Mouse (Mus musculus) adrenal gland, adult (tissue): ENCODE measurements at regions not wholly inside any gene's neighbourhood (a gene's known extent, or its start where the extent isn't known, plus 50 kb on each side); places are given as distances from the start of the nearest gene placed in this dataset.

Experiments
- DNase-seq, 2 experiments: peaks; one replicate each; pipeline ENCODE4 v3.0.0; 2022 to 2023; ENCODE audit warnings: low spot score in 1 of 2; ENCODE audit not compliant: inconsistent age in 2 of 2

DNA sequence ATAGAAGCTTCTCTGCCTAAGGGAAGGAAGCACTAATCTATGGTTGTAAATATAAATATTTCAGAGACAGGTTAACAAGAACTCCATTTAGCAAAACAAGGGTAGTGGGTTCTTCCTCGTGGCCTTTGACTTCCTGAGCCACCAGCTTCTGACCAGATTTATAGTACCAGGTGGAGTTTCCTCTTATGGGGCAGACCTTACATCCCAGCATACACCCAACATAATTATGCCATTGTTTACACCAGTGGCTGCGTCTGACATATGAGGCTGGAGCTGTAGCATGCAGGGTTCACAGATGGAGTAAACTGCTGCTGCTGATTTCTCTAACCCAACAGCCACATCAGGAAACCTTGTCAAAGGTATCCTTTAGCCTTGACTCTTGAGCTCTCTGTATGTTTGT lies 75.5 kb downstream of the Trib2 start:
- no peak for DNase-seq

- DNase-seq, result peak in 1 of 2 experiments; percentile 54
These were observed 77.7 kb downstream of the Trib2 start for GRCm38 (mm10) chr12:15738989-15739388.

GRCm38 (mm10) chr12:15731261-15731660 lies 85.5 kb downstream of the Trib2 start:
- DNase-seq, result peak; percentile 19 to 56

GRCm38 (mm10) chr12:15729696-15730095 lies 87.0 kb downstream of the Trib2 start:
- DNase-seq, result peak in 1 of 2 experiments; percentile 50

- DNase-seq, result no peak
These were observed 93.2 kb downstream of the Trib2 start for GRCm38 (mm10) chr12:15723529-15723928.

DNA sequence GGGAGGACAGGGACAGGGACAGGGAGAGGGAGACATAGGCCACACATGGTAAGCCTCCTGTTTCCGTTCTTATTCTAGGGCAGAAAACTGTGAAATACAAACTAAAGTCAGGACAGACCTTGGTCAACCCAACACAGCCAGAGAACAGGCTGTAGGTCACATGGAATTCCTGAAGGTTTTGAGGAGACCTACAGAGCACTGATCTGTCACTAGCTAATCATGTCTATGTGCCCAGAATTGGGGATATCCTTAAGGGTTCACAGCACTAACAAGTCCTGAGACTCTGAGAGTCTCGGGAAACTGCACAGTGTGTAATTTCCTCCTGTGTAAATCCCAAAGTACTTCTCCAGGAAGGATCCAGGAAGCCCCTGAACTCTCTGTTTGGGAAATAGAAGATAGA lies 94.6 kb downstream of the Trib2 start:
- no peak for DNase-seq

- no peak for DNase-seq
These were observed 96.6 kb downstream of the Trib2 start for GRCm38 (mm10) chr12:15720171-15720570.

GRCm38 (mm10) chr12:15718827-15719226 lies 97.9 kb downstream of the Trib2 start:
- DNase-seq, result peak; percentile 21 to 65

- peak; percentile 55 to 72 for DNase-seq
These were observed 98.7 kb downstream of the Trib2 start for GRCm38 (mm10) chr12:15717989-15718388.

- no peak for DNase-seq
These were observed 99.4 kb downstream of the Trib2 start for GRCm38 (mm10) chr12:15717342-15717741.

DNA sequence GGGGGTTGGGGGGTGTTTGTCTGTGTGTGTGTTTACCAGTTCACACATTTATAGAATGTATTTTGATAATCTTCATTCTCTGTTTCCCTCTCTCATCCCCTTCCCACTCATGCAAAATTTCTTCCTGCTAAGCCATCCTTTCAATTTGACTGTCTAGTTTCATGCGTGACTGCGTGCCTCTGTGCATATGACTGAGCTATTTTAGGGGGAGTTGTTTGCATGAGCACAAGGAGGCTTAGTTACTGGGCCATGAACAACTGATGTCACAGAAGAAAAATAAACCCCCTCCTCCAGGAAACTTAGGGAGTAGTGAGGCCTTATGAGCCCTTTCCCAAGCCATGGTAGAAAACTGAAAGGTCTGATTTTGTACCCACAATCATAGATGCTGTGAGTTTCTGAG lies 103.1 kb downstream of the Trib2 start:
- no peak for DNase-seq

- peak in 1 of 2 experiments; percentile 62 for DNase-seq
These were observed 109.1 kb downstream of the Trib2 start for GRCm38 (mm10) chr12:15707570-15708095.

DNA sequence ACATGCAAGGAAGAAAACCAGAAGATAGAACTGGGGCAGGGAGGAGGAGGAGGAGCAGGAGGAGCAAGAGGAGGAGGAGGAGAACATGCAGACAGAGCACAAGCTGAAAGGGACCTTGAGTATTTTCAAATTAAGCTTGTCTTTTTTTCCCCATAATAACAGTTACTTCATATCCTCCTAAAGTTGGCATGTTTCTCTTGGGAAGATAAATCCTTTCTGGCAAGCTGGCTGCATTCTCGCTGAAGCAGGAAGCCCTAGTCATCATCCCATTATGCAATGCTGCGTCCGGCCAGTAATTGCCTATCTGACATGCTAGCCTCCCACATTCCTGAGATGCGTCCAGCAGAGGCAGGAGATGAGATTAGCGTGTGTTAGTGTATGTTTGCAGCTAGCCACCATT lies 112.3 kb downstream of the Trib2 start:
- DNase-seq, result peak; percentile 77 to 91

GRCm38 (mm10) chr12:15702137-15702536 lies 114.6 kb downstream of the Trib2 start:
- DNase-seq, result no peak

DNA sequence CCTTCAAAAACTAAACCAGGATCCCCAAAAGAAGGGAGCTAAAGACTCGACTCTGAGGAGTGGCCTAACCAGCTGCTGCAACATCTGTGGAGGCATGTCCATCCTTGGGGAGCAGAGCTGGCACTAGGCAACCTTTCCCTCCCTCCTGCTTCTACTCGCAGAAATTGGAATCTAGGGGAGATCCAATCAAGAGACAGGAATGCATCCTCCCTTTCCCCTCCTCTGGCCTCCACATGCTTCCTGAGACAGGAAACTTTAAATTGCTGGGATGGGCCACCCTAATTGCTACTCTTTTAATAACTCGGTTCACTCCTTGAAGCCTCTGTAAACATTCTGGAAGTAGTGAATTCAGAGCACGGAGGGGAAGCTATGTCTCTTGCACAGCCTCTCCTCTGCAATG lies 117.9 kb downstream of the Trib2 start:
- DNase-seq, result peak in 1 of 2 experiments; percentile 27

DNA sequence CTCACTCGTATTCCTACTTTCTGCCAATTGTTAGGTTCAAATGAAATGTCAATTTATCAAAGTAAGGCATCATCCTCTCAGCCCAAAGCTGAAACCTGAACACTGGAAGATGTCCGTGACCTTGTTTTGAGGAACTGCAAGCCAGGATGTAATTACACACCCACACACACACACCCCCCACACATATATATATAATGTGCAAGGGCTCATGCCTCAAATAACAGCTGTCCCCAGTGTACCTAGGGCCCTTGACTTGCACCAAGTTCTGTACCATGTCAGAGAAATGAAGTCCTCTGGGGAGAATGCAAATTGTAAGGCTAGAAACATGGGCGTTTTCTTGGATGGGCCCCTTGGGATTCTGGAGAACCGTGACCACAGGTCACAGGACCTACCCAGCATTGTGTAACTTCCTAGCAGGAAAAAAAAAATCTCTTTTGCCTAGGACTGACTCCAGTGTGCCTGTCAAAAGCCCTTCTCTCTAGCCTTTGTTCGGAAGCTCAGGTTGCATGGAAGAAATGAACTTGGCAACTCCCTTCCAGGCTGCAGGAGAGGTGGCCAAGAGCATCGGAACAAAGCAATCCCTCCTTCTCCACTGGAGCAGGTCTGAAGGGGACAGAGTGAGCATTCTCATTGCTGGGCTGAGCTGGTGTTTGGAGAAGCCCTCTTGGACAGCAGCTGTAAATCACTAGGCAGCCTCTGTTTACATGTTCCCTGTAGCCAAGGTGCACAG lies 118.5 kb downstream of the Trib2 start:
- DNase-seq, result peak; percentile 19 to 58

DNA sequence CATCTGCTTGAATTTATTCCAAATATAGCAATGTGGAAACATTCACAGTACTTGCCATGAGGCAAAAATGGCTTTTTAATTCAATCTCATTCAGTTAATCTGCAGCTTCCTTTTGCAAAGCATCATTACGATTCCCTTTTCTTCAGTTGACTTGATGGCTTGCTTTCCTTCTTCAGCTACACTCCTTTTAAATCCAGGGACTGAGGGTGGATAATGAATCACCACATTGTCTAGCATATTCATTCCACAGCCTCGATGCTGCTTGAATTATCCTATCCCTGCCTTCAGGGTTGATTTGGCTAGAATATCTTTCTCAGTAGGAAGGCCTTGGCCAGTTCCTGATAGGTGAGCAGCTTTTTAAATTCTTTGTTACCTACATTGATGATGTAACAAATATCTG lies 128.4 kb downstream of the Trib2 start:
- DNase-seq, result no peak

GRCm38 (mm10) chr12:15684311-15684710 lies 132.4 kb downstream of the Trib2 start:
- DNase-seq, result no peak

GRCm38 (mm10) chr12:15681678-15682355 lies 134.9 kb downstream of the Trib2 start:
- no peak for DNase-seq

GRCm38 (mm10) chr12:15676127-15676526 lies 140.6 kb downstream of the Trib2 start:
- no peak for DNase-seq

DNA sequence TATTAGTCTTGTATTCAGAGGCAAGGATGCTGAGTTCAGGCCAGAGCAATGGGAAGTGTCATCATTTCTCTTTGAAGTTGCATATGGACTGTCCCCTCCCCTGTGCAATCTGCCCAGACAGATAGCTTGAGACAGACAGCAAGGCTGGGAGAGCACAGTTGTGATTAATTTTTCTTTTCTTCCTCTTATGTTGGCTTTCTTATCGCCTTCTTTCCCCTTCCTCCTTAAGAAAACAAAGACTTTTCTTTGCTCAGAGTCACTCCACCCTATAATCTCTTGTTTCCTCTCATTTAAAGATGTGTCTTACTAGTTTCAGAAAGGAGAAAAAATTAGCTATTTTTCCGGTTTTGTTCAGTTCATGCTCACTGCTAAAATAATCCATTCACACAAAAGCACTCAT lies 157.0 kb downstream of the Trib2 start:
- DNase-seq, result no peak

DNA sequence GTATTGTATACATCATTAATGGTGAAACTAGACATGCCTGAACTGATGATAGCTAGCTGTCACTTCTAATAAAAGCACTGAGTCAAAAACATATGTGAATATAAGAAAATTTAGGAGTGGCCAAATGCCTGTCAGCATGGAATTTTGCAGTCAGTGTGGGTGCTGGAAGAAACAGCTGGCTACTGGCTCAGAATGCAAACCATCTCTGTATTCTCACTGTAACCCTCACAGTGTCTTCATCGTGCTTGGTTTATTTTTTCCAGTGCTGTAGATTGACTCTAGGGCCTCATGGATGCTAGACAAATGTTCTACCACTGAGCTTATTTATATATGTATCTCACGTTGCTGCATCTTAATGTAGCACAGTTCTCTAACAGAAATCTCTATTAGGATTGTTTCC lies 157.4 kb downstream of the Trib2 start:
- no peak for DNase-seq
